Mouse (Mus musculus) stomach, postnatal 0 days (tissue): ENCODE measurements around the gene Slc10a1.

ENCODE experiments used
- CTCF ChIP-seq: IDR thresholded peaks from 2 replicates; pipeline ENCODE4 v1.5.1; 2016; ENCODE audit warnings: antibody characterized with exemption, low read depth, mild to moderate bottlenecking, moderate library complexity
- EP300 ChIP-seq: optimal IDR thresholded peaks from 2 replicates; pipeline ENCODE3; 2016; ENCODE audit warnings: antibody characterized with exemption

DNA sequence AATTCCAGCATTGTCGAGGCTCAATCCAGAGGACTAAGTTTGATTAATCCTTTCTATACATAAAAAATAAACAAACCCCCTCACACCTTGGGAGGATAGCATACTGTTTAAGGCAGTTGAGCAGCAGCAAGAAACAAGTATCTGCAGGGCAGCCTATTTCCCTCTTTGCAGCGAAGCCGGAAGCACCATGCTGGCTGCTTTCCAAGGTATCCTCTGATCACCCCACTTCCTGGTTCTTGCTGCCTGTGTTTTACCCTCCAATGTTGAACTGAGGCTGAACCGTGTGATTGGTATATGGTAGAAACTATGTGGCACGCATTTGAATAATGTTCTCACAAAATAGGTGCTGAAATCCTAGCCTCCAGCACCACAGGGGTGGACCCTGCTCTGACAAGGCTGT, 29.9 kb downstream of the Slc10a1 start:
- no peak for TF ChIP-seq CTCF
- no peak for TF ChIP-seq EP300
